Mouse (Mus musculus) left cerebral cortex, postnatal 25 days (tissue): ENCODE measurements around the gene Vmn2r63. TPM values are rescaled to one million over a fixed set of nuclear protein-coding genes. Genes with fewer than 3 reads are reported as not detected.
"Not testable (repeated sequence)": the region's sequence is repeated elsewhere in the genome, so short reads cannot be mapped to it uniquely, and the experiment has no call there.

Experiments used
- DNase-seq, 2 experiments: peaks; one replicate each; pipeline ENCODE4 v3.0.0; 2022; ENCODE audit warnings: low spot score in 2 of 2, mixed read lengths in 1 of 2
- intact Hi-C: fragments of 180-260 bp; cut with DNase I; formaldehyde crosslinking; loops from one replicate; pipeline ENCODE4 v1.15.1; 2025
- microRNA-seq, 2 experiments: library from miRNA; unstranded; fragments of <30 nt; microRNA quantifications; one replicate each; pipeline ENCODE4 v1.2.0; 2022
- total RNA-seq, 2 experiments: library from RNA; stranded (reverse); gene quantifications; 2 replicates each; pipeline ENCODE4 v1.2.3; 2021

The Vmn2r63 gene
- total RNA-seq = not detected

- DNase-seq, intact Hi-C loops: not testable (repeated sequence)
Measured at GRCm38 (mm10) chr7:42933722-42934121, at the start of gene Vmn2r63. Gene Vmn2r63 (minus strand): TSS chr7:42933822.

- DNase-seq = no peak
- intact Hi-C loops = no loop called here
Measured at GRCm38 (mm10) chr7:42980739-42981138, 47.1 kb upstream of the Vmn2r63 start.

GRCm38 (mm10) chr7:42980098-42980497 lies 46.5 kb upstream of the Vmn2r63 start:
- DNase-seq = no peak
- intact Hi-C loops = no loop called here

- no peak for DNase-seq
- intact Hi-C loops = no loop called here
Measured at GRCm38 (mm10) chr7:42965246-42965645, 31.6 kb upstream of the Vmn2r63 start.

- intact Hi-C loops, DNase-seq: not testable (repeated sequence)
Measured at GRCm38 (mm10) chr7:42898067-42898466, 35.6 kb downstream of the Vmn2r63 start.

GRCm38 (mm10) chr7:42878090-42878489 lies 55.5 kb downstream of the Vmn2r63 start:
- DNase-seq = no peak
- intact Hi-C loops = no loop called here

GRCm38 (mm10) chr7:42866801-42867458 lies 66.7 kb downstream of the Vmn2r63 start, which contains the start of gene Gm2381:
Gene Gm2381 (minus strand): TSS chr7:42867234.
- DNase-seq, intact Hi-C loops: not testable (repeated sequence)

Small RNA genes lying within 50 kb of the gene (microRNA-seq; reads per million reads assigned to microRNA genes)
- 0 reads per million in 2 experiments for gene Gm23256

Other genes with a start within 250 kb of the Vmn2r63 start
- 1 to 10 TPM; 5.5 to 7.1 TPM for gene Zfp975, start 241.1 kb downstream of the Vmn2r63 start, total RNA-seq
- not detected for gene Gm17067, start 206.8 kb downstream of the Vmn2r63 start, total RNA-seq
- not detected for gene Vmn2r62, start 140.3 kb downstream of the Vmn2r63 start, total RNA-seq
- under 1 TPM; 0.14 to 0.16 TPM for gene Gm2381, start 66.6 kb downstream of the Vmn2r63 start, total RNA-seq
- not detected for gene Gm9268, start 84.9 kb upstream of the Vmn2r63 start, total RNA-seq
- gene Zfp936, start 180.4 kb upstream of the Vmn2r63 start, total RNA-seq = not detected